Mouse (Mus musculus): ENCODE results near the gene Mon2.
"Not testable (repeated sequence)": the region's sequence is repeated elsewhere in the genome, so short reads cannot be mapped to it uniquely, and the experiment has no call there.

Gene Mon2

DNA sequence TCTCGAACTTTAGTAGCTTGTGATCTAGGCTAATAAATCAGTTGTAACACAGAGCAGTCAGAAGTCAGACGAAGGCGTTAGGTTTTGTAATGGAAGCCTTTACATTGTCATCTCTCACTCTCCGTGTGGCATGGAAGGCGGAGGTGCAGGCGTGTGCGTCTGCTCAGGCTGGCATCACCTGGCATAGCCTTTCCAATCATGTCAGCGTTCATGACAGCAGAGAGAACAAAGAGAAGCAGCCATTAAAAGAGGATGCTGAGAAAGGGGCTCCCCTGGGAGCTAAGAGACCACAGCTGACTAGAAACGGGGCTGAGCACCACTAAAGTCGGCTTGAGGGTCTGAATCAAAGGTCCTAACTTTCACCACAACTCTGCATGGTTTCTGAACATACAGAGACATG, 19.8 kb downstream of the Mon2 start:
- DNase-seq = no peak

DNA sequence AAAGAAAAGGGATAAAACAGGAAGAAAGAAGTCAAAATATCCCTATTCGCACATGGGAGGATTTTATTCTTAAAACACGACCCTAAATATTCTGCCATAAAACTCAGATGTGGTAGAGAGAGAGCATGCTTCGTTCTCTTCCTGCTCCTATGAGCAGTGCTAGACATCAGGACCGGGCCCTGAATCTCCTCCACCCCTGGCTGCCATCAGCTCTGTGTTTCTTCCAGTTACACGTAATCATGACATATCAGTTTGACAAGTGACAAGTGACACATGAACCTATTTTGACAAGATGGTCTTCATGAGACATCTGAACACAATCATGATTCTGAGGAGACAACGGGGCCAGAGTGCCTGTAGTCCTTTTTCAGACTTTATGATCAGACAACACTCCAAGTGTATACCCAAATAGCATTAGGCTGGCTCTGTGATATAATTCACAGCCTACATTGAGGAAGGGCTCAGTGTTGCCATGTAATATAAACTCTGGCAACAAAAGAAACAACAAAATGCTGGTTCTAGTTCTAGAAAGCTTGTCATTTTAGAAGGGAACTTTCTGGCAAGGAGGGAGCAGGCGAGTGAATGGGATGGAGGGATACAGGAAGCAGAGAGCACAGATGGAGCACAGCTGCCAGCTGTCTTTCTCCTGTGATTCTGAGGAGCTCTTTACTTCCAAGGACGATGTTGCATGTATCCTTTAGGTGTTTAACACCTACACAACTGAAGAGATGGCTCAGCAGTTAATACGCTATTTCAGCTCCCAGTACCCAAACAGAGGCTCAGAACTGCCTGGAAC, 20.9 kb downstream of the Mon2 start:
- DNase-seq = no peak

DNA sequence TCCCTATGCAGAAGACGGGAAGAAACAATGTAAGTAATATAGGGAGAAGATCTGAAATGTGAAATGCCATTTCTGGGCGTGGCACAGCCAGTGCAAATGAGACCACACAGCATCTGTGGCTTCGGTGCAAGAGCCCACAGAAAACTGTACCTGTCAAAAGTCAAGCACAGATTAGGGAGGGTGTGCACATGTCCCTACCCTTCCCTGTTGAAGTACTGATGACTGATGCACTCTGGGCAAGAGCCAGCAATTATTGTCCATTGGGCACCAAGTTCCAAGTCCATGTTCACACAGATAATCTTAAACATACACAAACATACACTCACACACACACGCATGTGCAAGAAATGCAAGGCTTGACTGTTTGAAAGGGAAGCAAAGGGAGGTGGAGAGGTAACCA, 22.7 kb downstream of the Mon2 start:
- DNase-seq = no peak

DNA sequence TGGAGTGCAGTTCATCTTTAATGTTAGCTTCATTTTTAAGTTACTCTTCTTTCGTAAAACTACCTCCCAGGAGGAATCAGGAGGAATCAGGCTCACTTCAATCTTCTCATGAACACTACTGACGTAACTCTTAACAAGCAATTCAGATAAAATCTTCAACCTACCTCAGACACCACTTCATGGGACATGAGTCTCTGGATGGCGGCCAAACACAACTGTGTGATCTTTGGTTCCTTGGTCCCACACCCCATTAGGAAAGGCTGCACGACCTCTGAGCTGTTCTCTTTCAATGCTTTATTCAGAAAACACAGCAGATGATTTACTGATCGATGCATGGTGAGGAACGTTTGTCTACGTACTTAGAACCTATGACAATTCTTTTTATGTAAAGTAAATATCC, 24.3 kb downstream of the Mon2 start:
- DNase-seq = peak in 1 of 2 experiments; percentile 12

DNA sequence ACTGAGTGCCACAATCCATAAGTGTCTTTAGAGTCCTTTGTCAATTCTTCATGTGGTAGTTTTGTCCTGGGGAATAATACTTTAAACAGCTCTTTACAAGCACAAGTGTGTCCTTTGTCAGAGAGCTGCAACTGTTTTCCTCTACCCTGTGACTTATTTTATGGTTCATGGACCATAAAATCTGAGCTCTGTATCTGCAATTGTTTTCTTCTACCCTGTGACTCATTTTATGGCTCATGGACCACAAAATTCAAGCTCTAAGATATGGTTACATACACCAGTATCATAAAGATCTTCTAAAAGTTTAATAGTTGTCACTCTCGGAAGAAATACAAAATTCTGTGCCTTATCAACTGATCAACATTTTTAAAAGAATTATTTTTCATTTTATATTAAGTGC, 27.6 kb downstream of the Mon2 start:
- DNase-seq = no peak

DNA sequence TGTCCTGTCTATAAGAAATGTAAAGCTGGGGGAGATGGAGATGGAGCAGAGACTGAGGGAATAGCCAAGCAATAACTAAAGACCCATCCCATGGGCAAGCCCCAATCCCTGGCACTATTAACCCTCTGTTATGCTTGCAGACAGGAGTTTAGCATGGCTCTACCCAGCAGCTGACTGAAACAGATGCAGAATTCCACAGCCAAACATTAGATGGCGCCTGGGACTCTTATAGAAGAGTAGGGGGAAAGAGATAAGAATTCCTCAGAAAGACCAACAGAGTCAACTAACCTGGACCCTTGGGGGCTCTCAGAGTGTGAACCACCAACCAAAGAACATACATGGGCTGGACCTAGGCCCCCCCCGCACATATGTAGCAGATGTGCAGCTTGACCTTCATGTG, 36.4 kb downstream of the Mon2 start:
- no peak for DNase-seq

DNA sequence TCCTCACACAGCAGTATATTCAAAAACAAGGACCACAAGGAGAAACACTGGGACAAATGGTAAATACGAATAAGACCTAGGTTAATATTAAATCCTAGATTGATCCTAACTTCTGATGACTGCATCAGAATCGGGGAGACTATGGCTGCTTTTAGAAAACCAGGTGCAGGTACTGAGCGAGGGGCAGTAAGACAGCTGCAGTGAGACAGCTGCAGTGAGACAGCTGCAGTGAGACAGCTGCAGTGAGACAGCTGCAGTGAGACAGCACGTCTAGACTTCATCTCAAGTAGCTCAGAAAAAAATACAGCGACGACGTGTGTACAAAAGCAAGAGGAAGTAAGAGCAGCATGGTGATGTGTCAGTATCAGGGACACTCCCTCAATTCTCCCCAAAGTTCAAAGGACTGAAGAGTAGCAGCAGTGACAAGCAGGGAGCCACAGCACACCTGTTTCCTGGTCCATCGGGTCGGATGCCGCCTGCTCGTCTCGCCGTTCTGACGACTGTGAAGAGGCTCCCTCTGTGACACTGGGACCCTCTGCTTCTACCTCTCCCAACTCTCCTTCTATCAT, 44.1 kb downstream of the Mon2 start:
- DNase-seq = no peak

DNA sequence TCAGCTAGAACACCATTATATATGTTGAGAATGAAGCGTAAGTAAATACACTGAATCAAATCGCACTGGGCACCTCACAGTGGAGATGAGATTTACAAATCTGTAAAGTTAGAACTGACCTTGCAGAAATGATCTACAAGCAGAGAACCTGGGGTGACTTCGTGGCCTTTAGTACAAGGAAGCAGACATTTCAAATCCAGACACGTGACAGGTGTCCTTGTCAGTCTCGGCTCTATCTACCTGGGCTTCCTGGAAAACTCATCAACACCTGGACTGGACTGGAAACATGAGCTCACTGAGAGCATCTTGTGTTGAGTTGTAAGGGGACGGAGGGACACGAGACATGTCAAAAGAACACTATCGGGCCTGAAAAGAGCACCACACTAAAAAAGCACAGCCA, 44.9 kb downstream of the Mon2 start:
- no peak for DNase-seq

DNA sequence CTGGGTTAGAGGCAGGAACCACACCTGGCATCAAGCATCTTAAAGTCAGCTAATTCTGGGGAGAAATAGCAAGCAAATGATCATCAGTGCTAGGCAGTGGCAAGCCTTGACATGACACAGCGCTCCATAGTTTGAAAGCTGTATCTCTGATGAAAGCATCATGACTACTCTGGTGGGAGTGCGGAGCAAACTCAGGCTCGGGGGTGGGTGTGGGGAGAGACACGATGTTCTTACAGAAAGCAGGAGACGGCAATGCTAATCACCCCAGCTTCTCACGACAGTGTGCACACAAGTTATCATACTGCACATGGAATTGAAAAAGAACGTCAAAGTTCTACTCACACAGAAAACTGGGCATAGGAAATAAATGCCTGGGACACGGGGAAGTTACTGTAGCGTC, 45.7 kb downstream of the Mon2 start:
- DNase-seq = no peak

DNA sequence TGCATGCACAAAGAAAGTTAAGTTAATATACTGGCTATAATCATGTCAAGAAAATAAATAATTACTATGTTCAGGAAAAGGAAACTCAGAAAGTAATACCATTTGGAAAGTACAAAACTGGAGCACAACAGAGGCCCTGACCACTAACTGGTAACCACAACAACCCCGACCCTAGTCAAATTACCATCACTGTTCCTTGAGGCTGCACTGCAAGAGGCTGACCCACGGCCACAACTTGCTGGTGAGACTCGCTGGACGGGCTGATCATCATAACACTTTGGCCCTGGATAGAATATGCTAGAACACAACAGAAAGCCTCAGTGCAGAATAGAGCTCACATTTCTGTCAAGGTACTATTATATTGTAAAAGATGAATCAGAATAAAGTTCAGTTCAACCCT, 47.4 kb downstream of the Mon2 start:
- DNase-seq = no peak

DNA sequence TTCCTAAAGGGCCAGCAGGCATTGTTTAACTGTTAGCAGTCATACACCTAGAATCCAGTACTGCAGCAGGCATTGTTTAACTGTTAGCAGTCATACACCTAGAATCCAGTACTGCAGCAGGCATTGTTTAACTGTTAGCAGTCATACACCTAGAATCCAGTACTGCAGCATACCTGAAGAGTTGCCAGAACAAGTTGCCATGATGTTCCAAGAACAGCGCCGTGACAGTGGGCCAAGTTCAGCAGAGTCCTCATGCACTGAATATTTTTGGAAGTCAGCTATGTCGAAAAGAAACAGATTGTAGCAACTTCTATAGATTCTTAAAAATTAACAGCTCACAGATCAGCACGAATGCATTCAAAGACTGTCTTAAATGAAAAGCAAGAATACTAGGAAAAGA, 49.6 kb downstream of the Mon2 start:
- DNase-seq = not testable (repeated sequence)

DNA sequence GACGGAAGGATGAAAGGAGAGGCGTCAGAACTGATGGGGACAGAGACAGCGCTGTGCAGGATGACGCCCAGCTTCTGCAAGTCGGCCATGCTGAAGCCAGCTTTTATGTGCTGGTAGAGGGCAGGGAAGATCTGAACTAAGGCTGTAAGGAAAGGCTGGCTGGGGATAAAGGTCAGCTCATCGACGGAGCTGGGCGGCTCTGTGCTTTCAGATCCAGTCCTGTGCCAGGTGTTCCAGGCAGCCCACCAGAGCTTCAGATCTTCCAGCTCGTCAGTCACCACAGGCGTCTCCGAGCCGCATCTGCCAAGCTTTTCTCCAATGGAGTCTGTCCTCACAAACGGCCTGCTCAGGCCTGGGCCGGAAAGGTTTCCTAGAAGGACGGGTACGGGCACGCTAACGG, 62.9 kb downstream of the Mon2 start:
- peak; percentile 23 to 35 for DNase-seq

DNA sequence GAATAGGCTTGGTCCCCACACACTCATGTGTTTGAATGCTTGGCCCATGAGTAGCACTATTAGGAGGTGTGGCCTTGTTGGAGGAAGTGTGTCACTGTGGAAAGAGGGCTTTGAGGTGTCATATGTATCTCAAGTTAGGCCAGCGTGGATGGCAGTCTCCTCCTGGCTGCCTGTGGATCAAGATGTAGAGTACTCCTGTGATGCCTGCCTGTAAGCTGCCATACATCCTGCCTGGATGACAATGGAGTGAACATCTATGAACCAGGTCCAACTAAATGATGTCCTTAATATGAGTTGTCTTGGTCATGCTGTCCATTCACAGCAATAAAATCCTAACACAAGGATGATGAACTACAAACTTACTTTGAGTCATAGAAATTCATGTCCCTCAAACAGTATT, 64.9 kb downstream of the Mon2 start:
- DNase-seq = no peak

DNA sequence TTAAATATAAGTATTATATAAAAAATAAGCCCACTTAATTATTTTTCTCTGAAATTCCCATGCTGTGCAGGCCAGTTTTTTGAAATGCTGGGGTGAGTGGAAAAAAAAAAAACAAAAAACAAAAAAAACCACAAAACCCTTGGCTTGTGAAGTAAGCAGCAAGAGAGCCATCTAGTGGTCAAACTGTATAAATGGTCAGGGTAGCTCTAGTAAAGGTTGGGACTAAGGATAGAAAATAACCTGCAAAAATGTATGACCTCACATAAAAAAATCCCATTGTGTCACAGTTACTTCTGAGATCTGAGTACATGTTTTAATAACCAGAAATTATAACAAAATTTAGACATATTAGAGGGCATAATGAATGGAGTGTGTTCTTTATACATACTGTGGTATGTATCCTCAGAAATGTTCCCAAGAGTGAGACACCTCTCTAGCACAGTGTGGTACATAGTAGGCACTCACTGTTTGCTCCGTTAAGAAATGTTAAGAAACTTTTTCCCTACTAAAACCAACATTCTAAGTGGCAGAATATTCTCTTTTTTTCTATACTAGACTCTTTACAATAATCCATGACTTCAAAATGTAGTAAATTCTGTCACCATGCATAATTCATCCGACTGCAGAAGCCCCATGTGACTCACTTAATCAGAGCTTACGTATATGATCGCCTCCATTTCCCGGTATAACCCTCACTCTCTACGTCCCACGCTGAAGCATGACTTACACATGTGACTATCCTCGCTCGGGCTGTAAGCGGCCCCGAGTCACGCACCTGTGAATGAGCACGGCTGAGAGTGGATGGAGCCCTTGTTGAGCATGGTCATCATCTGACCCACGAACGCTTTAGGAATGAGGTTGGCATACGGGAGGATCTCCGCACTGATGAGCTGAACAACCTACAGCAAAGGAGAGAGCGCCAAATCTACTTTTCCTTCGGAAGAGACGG, 70.8 kb downstream of the Mon2 start:
- peak in 1 of 2 experiments; percentile 29 for DNase-seq

DNA sequence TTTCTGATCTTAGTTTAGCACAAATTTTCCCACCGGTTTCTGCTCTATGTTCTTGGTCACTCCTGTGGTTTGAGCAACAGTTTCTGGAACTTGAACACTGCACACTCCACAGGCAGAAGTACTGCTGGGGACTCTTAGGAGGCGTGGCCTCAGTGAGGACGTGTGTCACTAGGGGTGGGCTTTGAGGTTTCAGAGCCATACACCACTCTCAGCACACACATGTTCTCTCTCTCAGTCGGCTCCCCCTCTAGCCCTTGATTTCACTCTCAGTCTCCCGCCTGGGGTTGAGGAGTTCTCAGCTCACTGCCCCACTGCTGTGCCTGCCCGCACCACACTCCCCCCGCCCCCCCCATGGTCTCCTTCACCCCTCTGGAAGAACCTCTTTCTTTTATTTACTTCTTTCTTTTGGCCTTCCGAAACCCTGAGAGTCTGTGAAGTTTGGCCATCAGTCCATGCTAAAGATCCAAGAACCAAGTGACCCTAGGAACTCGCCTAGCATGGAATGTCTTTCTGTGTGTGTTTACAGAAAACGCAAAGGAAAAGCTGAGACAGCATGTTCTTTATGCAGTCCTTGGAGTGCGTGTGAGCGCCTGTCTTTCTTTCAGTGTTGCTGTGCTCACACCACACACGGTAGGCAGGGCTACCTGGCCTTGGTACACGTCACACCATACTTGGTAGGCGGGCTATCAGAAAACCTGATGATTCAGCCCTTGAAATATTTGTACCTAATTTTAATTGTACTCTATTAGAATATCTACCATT, 71.6 kb downstream of the Mon2 start:
- DNase-seq = no peak

DNA sequence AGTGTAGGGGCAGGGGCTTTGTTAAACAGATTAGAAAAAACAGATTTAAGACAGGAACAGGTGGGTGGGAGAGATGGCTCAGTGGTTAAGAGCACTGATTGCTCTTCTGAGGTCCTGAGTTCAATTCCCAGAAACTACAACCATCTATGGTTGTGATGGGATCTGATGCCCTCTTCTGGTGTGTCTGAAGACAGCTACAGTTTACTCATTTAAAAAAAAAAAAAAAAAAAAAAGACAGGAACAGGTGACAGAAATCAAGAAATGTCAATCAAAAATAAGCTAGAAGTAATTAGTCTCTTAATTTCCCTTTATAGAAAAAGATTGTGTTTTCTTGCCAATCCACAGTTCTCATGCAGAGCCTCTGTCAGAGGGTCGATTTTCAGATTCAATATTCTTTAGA, 74.3 kb downstream of the Mon2 start:
- DNase-seq = no peak

DNA sequence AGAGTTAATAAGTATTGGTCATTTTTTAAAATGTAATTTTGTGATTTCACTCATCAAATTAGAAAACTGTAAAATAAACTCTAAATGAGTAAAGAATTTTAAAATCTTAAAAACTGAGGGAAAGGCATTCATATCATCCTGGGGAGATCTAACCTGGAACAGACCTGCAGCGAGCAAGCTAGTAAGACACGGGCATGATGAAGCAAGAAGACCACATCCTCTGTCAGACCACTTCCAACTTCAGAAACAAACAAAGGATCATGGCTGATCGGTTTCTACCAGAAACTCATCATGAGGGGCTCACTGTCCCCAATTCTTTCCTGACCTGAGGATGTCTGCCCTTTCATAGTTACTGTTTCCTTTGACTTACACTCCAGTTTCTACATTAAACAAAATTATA, 74.9 kb downstream of the Mon2 start:
- DNase-seq = no peak

DNA sequence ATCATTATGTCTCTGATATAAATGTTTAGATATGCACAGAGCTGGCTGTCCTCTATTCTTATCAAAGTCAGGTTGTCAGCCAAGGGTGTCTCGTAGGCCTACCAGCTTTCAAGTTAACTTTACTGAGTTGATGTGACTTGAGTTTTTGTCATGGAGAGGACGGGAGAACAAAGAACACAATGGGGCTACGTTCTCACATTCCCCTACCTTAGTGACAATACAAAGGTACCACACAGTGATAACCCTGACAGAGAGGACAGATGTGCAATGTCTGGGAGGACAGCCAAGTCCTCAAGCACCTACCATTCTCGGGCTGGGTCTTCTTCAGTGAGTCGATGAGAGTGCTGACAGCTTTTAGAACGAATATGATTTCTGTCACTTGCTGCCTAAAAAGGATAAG, 76.9 kb downstream of the Mon2 start:
- no peak for DNase-seq

DNA sequence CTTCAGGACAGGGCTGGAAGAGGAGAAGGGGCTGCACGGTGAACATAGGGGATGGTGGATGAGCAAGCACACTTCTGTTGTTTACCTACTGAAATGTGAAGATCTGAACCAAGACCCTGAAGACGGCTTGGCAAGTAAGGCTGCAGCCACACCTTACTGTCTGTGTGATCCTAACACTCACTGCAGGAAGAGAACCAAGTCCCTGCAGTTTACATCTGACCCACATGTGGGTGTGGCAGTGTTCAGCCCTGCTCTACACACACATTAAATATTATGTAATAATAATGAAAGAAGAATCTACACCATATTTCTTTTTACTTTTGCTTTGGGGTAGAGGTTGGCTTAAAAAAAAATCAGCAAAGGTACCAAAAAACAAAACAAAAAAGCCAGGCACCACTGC, 78.5 kb downstream of the Mon2 start:
- no peak for DNase-seq

DNA sequence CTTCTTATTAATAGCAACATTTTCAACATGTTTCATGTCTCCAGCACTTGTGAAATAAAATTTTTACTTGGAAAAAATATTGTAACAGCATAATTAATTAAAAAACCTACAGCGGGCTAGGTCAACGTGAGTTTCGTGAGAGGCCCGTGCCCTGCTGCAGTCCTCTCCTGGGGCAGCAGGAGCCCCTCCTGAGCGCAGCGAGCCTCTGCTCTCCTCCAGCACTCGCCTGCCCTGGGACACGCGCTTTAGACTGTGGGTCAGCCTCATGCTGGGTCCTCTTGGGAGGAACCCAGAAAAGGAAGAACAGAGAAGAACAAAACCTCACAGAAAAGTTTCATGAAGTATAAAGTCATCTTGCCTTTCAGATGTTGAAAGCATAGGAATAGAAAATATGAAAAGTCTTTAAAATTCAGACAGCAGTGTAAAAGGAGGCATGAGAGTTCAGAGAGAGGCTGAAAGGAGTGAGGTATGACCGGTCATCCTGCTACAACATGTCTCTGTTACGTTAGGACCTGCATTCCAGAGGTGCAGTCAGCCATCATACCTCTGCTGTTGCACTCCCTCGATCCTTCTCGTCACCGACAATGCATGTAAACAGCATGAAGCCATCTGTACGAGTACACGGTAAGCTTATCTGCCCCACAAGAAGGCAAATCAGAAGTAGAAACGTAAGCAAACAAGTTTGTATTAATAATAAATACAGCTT, 81.8 kb downstream of the Mon2 start:
- no peak for DNase-seq

DNA sequence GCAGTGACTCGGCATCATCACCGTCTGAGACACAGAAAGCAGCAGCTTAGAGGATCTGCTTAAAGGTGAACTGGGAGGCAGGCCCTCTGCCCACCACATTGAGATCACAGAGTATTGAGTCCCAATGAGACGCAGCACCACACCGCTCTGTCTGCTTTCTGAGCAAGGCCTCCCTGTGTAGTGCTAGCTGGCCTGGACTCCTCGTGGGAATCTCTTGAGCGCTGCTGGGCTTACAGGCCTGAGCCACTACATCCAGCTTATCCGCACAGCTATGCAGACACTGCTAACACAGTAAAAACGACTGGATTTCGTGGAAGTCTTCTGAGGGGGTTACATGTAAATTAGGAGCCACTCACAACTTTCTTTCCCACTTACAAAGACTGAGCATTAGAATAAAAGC, 84.7 kb downstream of the Mon2 start:
- DNase-seq = peak; percentile 45 to 48

DNA sequence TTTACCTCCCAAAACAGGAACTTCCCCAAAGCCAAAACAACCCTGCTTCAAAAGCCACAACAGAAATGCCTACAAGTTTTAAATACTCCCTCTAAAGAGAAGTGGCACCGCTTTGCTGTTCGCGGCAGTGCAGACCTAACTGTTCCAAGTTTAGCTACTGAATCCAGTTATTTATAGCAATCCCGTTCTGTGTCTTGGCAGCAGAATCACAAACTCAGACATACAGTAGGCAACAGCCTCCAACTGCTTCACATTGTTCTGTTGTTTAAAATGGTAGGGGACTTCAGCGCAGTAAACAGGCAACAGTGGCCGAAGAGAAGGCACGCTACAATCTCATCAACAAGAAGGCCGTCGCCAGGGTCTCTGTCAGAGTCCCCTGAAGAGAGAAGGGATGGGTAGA, 85.3 kb downstream of the Mon2 start:
- DNase-seq = peak; percentile 37 to 58
